Mouse (Mus musculus) stomach, postnatal 0 days (tissue): ENCODE data around the gene Ttc17. TPM values are rescaled to one million over a fixed set of nuclear protein-coding genes. Genes with fewer than 3 reads are reported as not detected.

Experiments
- ATAC-seq: fragments of 200-750 bp; cut with Nextera tagmentation; 2 replicates; pipeline ENCODE4 v1.8.0; 2017; ENCODE audit not compliant: low FRiP score, low TSS enrichment
- DNase-seq: peaks from one replicate; pipeline ENCODE4 v3.0.0-alpha.2; 2016; ENCODE audit warnings: low spot score
- H3K27ac ChIP-seq: fragments of 300-500 bp; sonication (generic); replicated peaks from 2 replicates; pipeline ENCODE4 v1.5.1; 2014; ENCODE audit warnings: mild to moderate bottlenecking, control low read depth
- H3K27me3 ChIP-seq: fragments of 300-500 bp; sonication (generic); 2 replicates; pipeline ENCODE4 v1.6.1; 2014; ENCODE audit warnings: low read length; ENCODE audit not compliant: control insufficient read depth, insufficient read depth
- H3K36me3 ChIP-seq: fragments of 300-500 bp; sonication (generic); 2 replicates; pipeline ENCODE4 v1.6.1; 2014; ENCODE audit warnings: low read length, mixed read lengths; ENCODE audit not compliant: control insufficient read depth, insufficient read depth
- H3K4me1 ChIP-seq: fragments of 300-500 bp; sonication (generic); replicated peaks from 2 replicates; pipeline ENCODE4 v1.6.1; 2014; ENCODE audit warnings: antibody characterized with exemption; ENCODE audit not compliant: control insufficient read depth, insufficient read depth
- H3K4me2 ChIP-seq: fragments of 300-500 bp; sonication (generic); replicated peaks from 2 replicates; pipeline ENCODE4 v1.6.1; 2014; ENCODE audit warnings: low read depth, mild to moderate bottlenecking, control low read depth, moderate library complexity
- H3K4me3 ChIP-seq: fragments of 300-500 bp; sonication (generic); 2 replicates; pipeline ENCODE4 v1.5.1; 2014; ENCODE audit warnings: low read depth, low read length, control low read depth
- H3K9ac ChIP-seq: fragments of 300-500 bp; sonication (generic); 2 replicates; pipeline ENCODE4 v1.6.1; 2014; ENCODE audit warnings: mild to moderate bottlenecking, low read length, control low read depth, mixed read lengths
- H3K9me3 ChIP-seq: fragments of 300-500 bp; sonication (generic); 2 replicates; pipeline ENCODE4 v1.6.1; 2016; ENCODE audit warnings: low read length; ENCODE audit not compliant: control insufficient read depth
- CTCF ChIP-seq: IDR thresholded peaks from 2 replicates; pipeline ENCODE4 v1.5.1; 2016; ENCODE audit warnings: antibody characterized with exemption, low read depth, mild to moderate bottlenecking, moderate library complexity
- EP300 ChIP-seq: optimal IDR thresholded peaks from 2 replicates; pipeline ENCODE3; 2016; ENCODE audit warnings: antibody characterized with exemption
- WGBS: fragments of 180-500 bp; shearing (Covaris S2); extraction: QIAGEN DNeasy Blood & Tissue Kit; methylation state at CpG from one replicate; pipeline ENCODE4 v1.1.7; 2014; 5-methylcytosine and 5-hydroxymethylcytosine counted together
- polyA plus RNA-seq: library from polyadenylated mRNA; unstranded; fragments of >200 nt; fragmentation: Nextera tagmentation; extraction: Ambion mirVana; gene quantifications from 2 replicates; pipeline ENCODE4 v1.2.1, GENCODE M21; 2015

Ttc17 gene
- polyA plus RNA-seq, 1 experiment from 2014 or later = 11.8 TPM

DNA sequence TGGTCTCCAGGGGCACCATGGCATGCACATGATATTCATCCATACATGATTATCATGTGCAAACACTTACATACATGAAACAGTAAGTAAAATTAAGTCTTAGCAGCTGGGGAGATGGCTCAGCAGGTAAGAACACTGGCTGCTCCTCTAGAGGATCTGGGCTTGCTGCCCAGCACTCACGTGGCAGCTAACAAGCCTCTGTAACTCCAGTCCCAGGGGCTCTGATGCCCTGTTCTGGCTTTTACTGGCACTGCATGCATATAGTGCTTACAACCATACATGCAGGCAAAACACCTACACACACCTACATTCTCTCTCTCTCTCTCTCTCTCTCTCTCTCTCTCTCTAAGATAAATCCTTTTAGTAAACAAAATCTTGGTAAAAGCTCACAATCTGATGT is 65.7 kb downstream of the Ttc17 start:
- Histone ChIP-seq H3K27me3 (no peaks in the 10 kb centered on the region), H3K4me2 (no peak overlapping the region), H3K27ac (no peak overlapping the region), H3K36me3 (peaks cover 22% of the 10 kb centered on the region; the same call in 1 of the 2 replicates), H3K4me1 (no peaks in the 10 kb centered on the region), H3K4me3 (no peak overlapping the region), H3K9me3 (no peaks in the 10 kb centered on the region), H3K9ac (no peak overlapping the region)
- no peak for DNase-seq
- 71% methylated on average over 1 of the region's 1 CpGs for WGBS
- TF ChIP-seq EP300 (no peak), CTCF (no peak)
- no peak for ATAC-seq

- 89% methylated on average over 5 of the region's 5 CpGs for WGBS
- TF ChIP-seq EP300 (no peak), CTCF (no peak)
Observed at GRCm38 (mm10) chr2:94339495-94339894, 67.0 kb downstream of the Ttc17 start.

GRCm38 (mm10) chr2:94336336-94336735 is 70.2 kb downstream of the Ttc17 start:
- TF ChIP-seq CTCF = no peak
- 93% methylated on average over 9 of the region's 9 CpGs for WGBS
- Histone ChIP-seq H3K4me2 (no peak overlapping the region), H3K27me3 (no peaks in the 10 kb centered on the region), H3K27ac (no peak overlapping the region), H3K36me3 (peaks cover 20% of the 10 kb centered on the region; the same call in 1 of the 2 replicates), H3K4me1 (no peaks in the 10 kb centered on the region), H3K9me3 (no peaks in the 10 kb centered on the region), H3K4me3 (no peak overlapping the region), H3K9ac (no peak overlapping the region)
- no peak for DNase-seq
- no peak for ATAC-seq

More at GRCm38 (mm10) chr2:94339495-94339894, 67.0 kb downstream of the Ttc17 start:
- Histone ChIP-seq H3K36me3 (peaks cover 24% of the 10 kb centered on the region; the same call in 1 of the 2 replicates), H3K4me1 (no peaks in the 10 kb centered on the region), H3K4me2 (no peak overlapping the region), H3K9me3 (no peaks in the 10 kb centered on the region), H3K4me3 (no peak overlapping the region), H3K27me3 (no peaks in the 10 kb centered on the region), H3K27ac (no peak overlapping the region), H3K9ac (no peak overlapping the region)
- ATAC-seq (no peak), DNase-seq (no peak)

DNA sequence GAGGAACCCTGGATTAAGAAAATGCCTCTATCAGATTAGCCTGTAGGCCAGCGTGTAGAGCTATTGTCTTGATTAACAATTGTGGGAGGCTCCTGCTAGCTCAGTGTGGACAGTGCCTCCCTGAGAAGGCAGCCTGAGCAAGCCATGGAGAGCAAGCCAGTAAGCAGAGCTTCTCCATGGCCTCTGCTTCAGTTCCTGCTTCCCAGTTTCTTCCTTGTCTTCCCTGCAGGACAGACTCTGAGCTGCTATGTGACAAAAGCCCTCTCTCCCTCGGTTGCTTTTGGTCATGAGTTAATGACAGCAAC is 71.8 kb downstream of the Ttc17 start:
- Histone ChIP-seq H3K27me3 (no peaks in the 10 kb centered on the region), H3K4me1 (no peaks in the 10 kb centered on the region), H3K4me2 (no peak overlapping the region), H3K36me3 (peaks cover 14% of the 10 kb centered on the region; the same call in 1 of the 2 replicates), H3K4me3 (no peak overlapping the region), H3K9me3 (no peaks in the 10 kb centered on the region), H3K9ac (no peak overlapping the region), H3K27ac (no peak overlapping the region)
- no peak for ATAC-seq
- DNase-seq = no peak
- WGBS = 48% methylated on average over 2 of the region's 2 CpGs
- TF ChIP-seq CTCF (no peak), EP300 (no peak)

DNA sequence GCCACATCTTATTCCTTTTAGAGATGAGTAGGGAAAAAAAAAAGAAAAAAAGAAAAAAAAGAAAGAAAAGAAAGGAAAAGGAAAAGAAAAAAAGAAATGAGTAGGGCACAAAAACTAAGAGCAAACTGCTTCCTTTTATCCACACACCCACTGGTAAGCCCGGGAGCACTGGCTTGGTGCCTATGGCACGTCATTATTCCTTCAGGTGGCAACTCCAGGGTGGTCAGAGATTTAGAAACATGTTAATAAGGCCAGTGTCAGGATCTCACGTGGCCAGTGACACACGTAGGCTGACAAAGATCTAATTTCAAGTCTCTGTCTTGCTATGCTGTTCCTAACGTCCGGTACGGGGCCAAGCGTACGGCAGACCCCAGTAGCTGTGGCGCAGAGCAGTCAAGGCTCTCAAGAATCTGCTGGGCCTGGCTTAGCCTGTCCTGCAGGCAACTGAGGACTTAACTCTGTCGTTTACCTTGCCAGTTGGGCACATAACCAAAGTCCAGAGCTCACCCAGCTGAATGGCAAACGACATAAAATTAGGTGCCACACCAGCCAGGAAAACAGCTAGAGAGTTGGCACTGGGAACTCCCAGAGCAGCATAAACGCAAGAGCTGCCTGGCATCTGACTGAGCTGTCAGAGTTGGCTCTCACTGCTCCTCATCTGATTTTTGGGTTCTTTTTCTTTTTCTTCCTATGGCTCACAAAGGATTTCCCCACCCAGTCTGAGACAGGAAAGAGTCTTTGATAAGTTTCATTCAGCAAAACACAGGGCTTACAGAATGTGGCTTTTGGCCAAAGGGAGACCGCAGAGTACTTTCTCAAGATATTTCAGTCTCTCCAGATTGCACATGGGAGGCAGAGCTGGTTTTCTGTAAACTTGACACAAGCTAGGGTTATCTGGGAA is 72.4 kb downstream of the Ttc17 start:
- Histone ChIP-seq H3K27me3 (no peaks in the 10 kb centered on the region), H3K4me2 (no peak overlapping the region), H3K4me1 (no peaks in the 10 kb centered on the region), H3K9ac (no peak overlapping the region), H3K27ac (no peak overlapping the region), H3K9me3 (no peaks in the 10 kb centered on the region), H3K4me3 (no peak overlapping the region), H3K36me3 (peaks cover 16% of the 10 kb centered on the region)
- 76% methylated on average over 14 of the region's 14 CpGs for WGBS
- DNase-seq (no peak), ATAC-seq (no peak)
- TF ChIP-seq CTCF = no peak
- TF ChIP-seq EP300 = no peak

DNA sequence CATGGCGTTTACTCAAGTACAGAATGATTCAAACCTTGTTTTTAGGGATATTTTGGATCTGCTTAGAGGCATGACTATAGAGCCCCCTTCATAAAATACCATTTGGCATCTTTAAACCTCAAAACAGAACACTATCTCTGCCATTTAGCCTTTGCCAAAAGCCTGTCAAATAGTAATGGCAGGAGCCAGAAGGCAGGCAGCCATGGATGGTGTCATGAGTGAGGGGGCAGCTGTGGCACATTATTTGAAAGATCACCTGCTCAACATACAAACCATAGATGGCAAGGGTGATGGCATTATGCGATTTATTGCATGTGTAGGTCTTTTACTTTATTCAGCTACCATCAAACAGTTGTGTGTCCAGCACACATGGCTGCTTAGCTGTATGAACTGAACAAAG is 73.4 kb downstream of the Ttc17 start:
- no peak overlapping the region for H3K9ac ChIP-seq
- no peak for TF ChIP-seq CTCF
- TF ChIP-seq EP300 = no peak
- no peak for DNase-seq
- no peaks in the 10 kb centered on the region for H3K4me1 ChIP-seq
- H3K27ac ChIP-seq = no peak overlapping the region
- no peaks in the 10 kb centered on the region for H3K27me3 ChIP-seq
- H3K4me3 ChIP-seq = no peak overlapping the region
- no peak overlapping the region for H3K4me2 ChIP-seq
- WGBS = 93% methylated on average over 2 of the region's 2 CpGs
- H3K36me3 ChIP-seq = peaks cover 18% of the 10 kb centered on the region
- ATAC-seq = no peak
- H3K9me3 ChIP-seq = no peaks in the 10 kb centered on the region
